Mouse (Mus musculus) kidney, postnatal 4 days (tissue): ENCODE data around the gene Zfp385c.
"Not testable (repeated sequence)": the region's sequence is repeated elsewhere in the genome, so short reads cannot be mapped to it uniquely, and the experiment has no call there.

Experiments used
- DNase-seq, 2 experiments: peaks; one replicate each; pipeline ENCODE4 v3.0.0; 2021; ENCODE audit warnings: mixed read lengths in 2 of 2

Zfp385c gene

GRCm38 (mm10) chr11:100685371-100685770 lies 6.9 kb downstream of the Zfp385c start:
- DNase-seq: no peak

- DNase-seq: no peak
Observed at GRCm38 (mm10) chr11:100684084-100684483, 8.2 kb downstream of the Zfp385c start.

GRCm38 (mm10) chr11:100682526-100682925 lies 9.7 kb downstream of the Zfp385c start:
- DNase-seq: no peak

GRCm38 (mm10) chr11:100681826-100682225 lies 10.4 kb downstream of the Zfp385c start:
- DNase-seq: no peak

- DNase-seq: no peak
Observed at GRCm38 (mm10) chr11:100677810-100678209, 14.4 kb downstream of the Zfp385c start.

GRCm38 (mm10) chr11:100673169-100673568 lies 19.1 kb downstream of the Zfp385c start:
- peak; percentile 64 to 73 for DNase-seq

GRCm38 (mm10) chr11:100671956-100672355 lies 20.3 kb downstream of the Zfp385c start:
- no peak for DNase-seq

GRCm38 (mm10) chr11:100671049-100671448 lies 21.2 kb downstream of the Zfp385c start:
- no peak for DNase-seq

GRCm38 (mm10) chr11:100659806-100660205 lies 32.4 kb downstream of the Zfp385c start:
- peak in 1 of 2 experiments; percentile 14 for DNase-seq

GRCm38 (mm10) chr11:100656458-100656857 lies 35.8 kb downstream of the Zfp385c start:
- DNase-seq: peak; percentile 43 to 61

GRCm38 (mm10) chr11:100655589-100655988 lies 36.7 kb downstream of the Zfp385c start:
- DNase-seq: not testable (repeated sequence)

GRCm38 (mm10) chr11:100651748-100652147 lies 40.5 kb downstream of the Zfp385c start:
- DNase-seq: no peak

- no peak for DNase-seq
Observed at GRCm38 (mm10) chr11:100651205-100651604, 41.0 kb downstream of the Zfp385c start.

GRCm38 (mm10) chr11:100648405-100648804 lies 43.9 kb downstream of the Zfp385c start:
- DNase-seq: no peak

- peak; percentile 81 to 83 for DNase-seq
Observed at GRCm38 (mm10) chr11:100646265-100646664, 46.0 kb downstream of the Zfp385c start.

- DNase-seq: peak in 1 of 2 experiments; percentile 26
Observed at GRCm38 (mm10) chr11:100643612-100644575, 48.4 kb downstream of the Zfp385c start.

- DNase-seq: peak; percentile 63 to 74
Observed at GRCm38 (mm10) chr11:100640159-100640906, 51.9 kb downstream of the Zfp385c start.

- DNase-seq: no peak
Observed at GRCm38 (mm10) chr11:100634530-100634929, 57.7 kb downstream of the Zfp385c start.

- peak; percentile 38 to 41 for DNase-seq
Observed at GRCm38 (mm10) chr11:100628862-100629352, 63.3 kb downstream of the Zfp385c start.

GRCm38 (mm10) chr11:100628056-100628455 lies 64.2 kb downstream of the Zfp385c start:
- no peak for DNase-seq

GRCm38 (mm10) chr11:100626701-100627195 lies 65.5 kb downstream of the Zfp385c start:
- DNase-seq: peak; percentile 88 to 91

GRCm38 (mm10) chr11:100625754-100626700 lies 66.2 kb downstream of the Zfp385c start:
- DNase-seq: no peak
